ENCODE assay signal across 12 mouse cellular contexts in genomic region chr15:79471095-79471494, GRCm38 (mm10). TPM values are rescaled to one million over a fixed set of nuclear protein-coding genes. Genes with fewer than 3 reads are reported as not detected.
DNase-seq lines count a peak whose midpoint lies in the region; ATAC-seq and TF ChIP-seq lines count a peak whose summit lies in the region.
"Had no signal": no experiment of that assay in that cellular context is flagged by ENCODE, and none has a peak within 500 bp of the region (broad histone marks: within the 10 kb centered on the region; RNA-seq: fewer than 3 reads in every experiment).

No protein-coding gene starts in this region.

- WGBS in liver, embryonic 12.5 days (ENCODE audit: insufficient replicate concordance) = 53% methylated on average over 10 of the region's 10 CpGs
- WGBS in liver, postnatal 0 days (ENCODE audit: insufficient replicate concordance) = 48% methylated on average over 10 of the region's 10 CpGs
- 56% methylated on average over 10 of the region's 10 CpGs for WGBS in forebrain, embryonic 12.5 days
- 48% methylated on average over 10 of the region's 10 CpGs for WGBS in hindbrain, postnatal 0 days
- 54% methylated on average over 10 of the region's 10 CpGs for WGBS in midbrain, postnatal 0 days

- TF ChIP-seq EP300 in liver, postnatal 0 days (IDR thresholded peaks at IDR 0.05; ENCODE audit: low read depth) = no peak

- H3K4me1 ChIP-seq in liver, embryonic 12.5 days = 0 out of 2 replicates have a peak, but pooled peaks cover 5% of the 10 kb centered on the region
- H3K4me1 ChIP-seq in liver, postnatal 0 days (ENCODE audit: insufficient read depth) = no peaks in the 10 kb centered on the region
- H3K4me1 ChIP-seq in forebrain, embryonic 12.5 days = peaks cover 12% of the 10 kb centered on the region; the same call in 1 of the 2 replicates
- no peaks in the 10 kb centered on the region for H3K4me1 ChIP-seq in hindbrain, postnatal 0 days (ENCODE audit: insufficient read depth, low read length)
- H3K4me1 ChIP-seq in midbrain, postnatal 0 days (ENCODE audit: insufficient read depth, low read length) = no peaks in the 10 kb centered on the region
- H3K4me1 ChIP-seq: liver, embryonic 15.5 days had no signal

- no peak for ATAC-seq in liver, embryonic 12.5 days
- no peak for ATAC-seq in liver, postnatal 0 days
- no peak for ATAC-seq in forebrain, embryonic 12.5 days (ENCODE audit: low FRiP score)
- ATAC-seq in hindbrain, postnatal 0 days = no peak
- ATAC-seq in midbrain, postnatal 0 days (ENCODE audit: low FRiP score) = no peak

- H3K4me2 ChIP-seq in liver, embryonic 12.5 days = 0 out of 2 replicates have a peak overlapping the region, but pooled peaks have one; percentile 27
- H3K4me2 ChIP-seq in liver, postnatal 0 days (ENCODE audit: low read depth, low read length) = no peak overlapping the region
- H3K4me2 ChIP-seq in forebrain, embryonic 12.5 days = peak overlapping the region; percentile 36
- H3K4me2 ChIP-seq in hindbrain, postnatal 0 days (ENCODE audit: low read depth, low read length) = peak overlapping the region; percentile 24; the same call in 1 of the 2 replicates
- H3K4me2 ChIP-seq in midbrain, postnatal 0 days (ENCODE audit: low read depth, low read length, poor library complexity, severe bottlenecking) = peak overlapping the region; percentile 31
- H3K4me2 ChIP-seq: liver, embryonic 15.5 days had no signal

- no peak overlapping the region for H3K27ac ChIP-seq in liver, embryonic 12.5 days
- no peak overlapping the region for H3K27ac ChIP-seq in liver, postnatal 0 days (ENCODE audit: low read depth)
- H3K27ac ChIP-seq in forebrain, embryonic 12.5 days = no peak overlapping the region
- no peak overlapping the region for H3K27ac ChIP-seq in hindbrain, postnatal 0 days
- no peak overlapping the region for H3K27ac ChIP-seq in midbrain, postnatal 0 days (ENCODE audit: low read depth, low read length)
- no peak overlapping the region for H3K27ac ChIP-seq in layer of hippocampus, adult 2 months
- H3K27ac ChIP-seq: liver, embryonic 15.5 days had no signal

- H3K4me3 ChIP-seq in liver, embryonic 12.5 days = no peak overlapping the region
- H3K4me3 ChIP-seq in liver, postnatal 0 days (ENCODE audit: low read depth, low read length) = no peak overlapping the region
- H3K4me3 ChIP-seq in forebrain, embryonic 12.5 days (replicated peaks) = no peak overlapping the region
- H3K4me3 ChIP-seq in hindbrain, postnatal 0 days (ENCODE audit: low read length) = peak overlapping the region; percentile 1; the same call in 1 of the 2 replicates
- peak overlapping the region; percentile 22; the same call in 1 of the 2 replicates for H3K4me3 ChIP-seq in midbrain, postnatal 0 days (ENCODE audit: low read depth, low read length)
- H3K4me3 ChIP-seq in layer of hippocampus, adult 2 months = no peak overlapping the region
- H3K4me3 ChIP-seq: liver, embryonic 15.5 days had no signal

- H3K27me3 ChIP-seq in liver, embryonic 12.5 days (replicated peaks) = peaks cover 22% of the 10 kb centered on the region
- H3K27me3 ChIP-seq in liver, postnatal 0 days (ENCODE audit: insufficient read depth, low read length) = no peaks in the 10 kb centered on the region
- H3K27me3 ChIP-seq in forebrain, embryonic 12.5 days = peaks cover 8% of the 10 kb centered on the region; the same call in 1 of the 2 replicates
- no peaks in the 10 kb centered on the region for H3K27me3 ChIP-seq in hindbrain, postnatal 0 days (ENCODE audit: insufficient read depth, low read length)
- no peaks in the 10 kb centered on the region for H3K27me3 ChIP-seq in midbrain, postnatal 0 days (ENCODE audit: insufficient read depth, low read length)

- no peaks in the 10 kb centered on the region for H3K36me3 ChIP-seq in liver, embryonic 12.5 days
- no peaks in the 10 kb centered on the region for H3K36me3 ChIP-seq in liver, postnatal 0 days (replicated peaks; ENCODE audit: insufficient read depth, low read length)
- H3K36me3 ChIP-seq in forebrain, embryonic 12.5 days (replicated peaks) = no peaks in the 10 kb centered on the region
- H3K36me3 ChIP-seq in hindbrain, postnatal 0 days (ENCODE audit: insufficient read depth, low read length) = no peaks in the 10 kb centered on the region
- H3K36me3 ChIP-seq in midbrain, postnatal 0 days (ENCODE audit: insufficient read depth, low read length) = no peaks in the 10 kb centered on the region
- H3K36me3 ChIP-seq: liver, embryonic 15.5 days had no signal

- DNase-seq in liver, postnatal 0 days = no peak
- no peak for DNase-seq in hindbrain, postnatal 0 days (ENCODE audit: low spot score)
- no peak for DNase-seq in midbrain, postnatal 0 days (ENCODE audit: low spot score)
- no peak for DNase-seq in layer of hippocampus, adult 2 months (ENCODE audit: low spot score in 2 of 2)
- DNase-seq in urinary bladder, postnatal 36 days (ENCODE audit: low spot score in 2 of 2) = no peak
- DNase-seq in gastrocnemius, postnatal 36 days = no peak
- DNase-seq: gastrocnemius, postnatal 14 days had no signal

- H3K9ac ChIP-seq in liver, embryonic 12.5 days = no peak overlapping the region
- H3K9ac ChIP-seq in liver, postnatal 0 days (replicated peaks) = no peak overlapping the region
- no peak overlapping the region for H3K9ac ChIP-seq in forebrain, embryonic 12.5 days
- H3K9ac ChIP-seq in hindbrain, postnatal 0 days (replicated peaks; ENCODE audit: low read length) = no peak overlapping the region
- H3K9ac ChIP-seq in midbrain, postnatal 0 days (replicated peaks; ENCODE audit: low read length, poor library complexity, severe bottlenecking) = no peak overlapping the region
- H3K9ac ChIP-seq: liver, embryonic 15.5 days had no signal

- intact Hi-C loops in gastrocnemius, postnatal 36 days (cut with DNase I) = no loop called here

- TF ChIP-seq CTCF in liver, postnatal 0 days (IDR thresholded peaks at IDR 0.05; ENCODE audit: low read depth) = no peak
- no peak for TF ChIP-seq CTCF in hindbrain, postnatal 0 days (IDR thresholded peaks at IDR 0.05; ENCODE audit: low read depth)
- no peak for TF ChIP-seq CTCF in midbrain, postnatal 0 days (IDR thresholded peaks at IDR 0.05)
- no peak for TF ChIP-seq CTCF in layer of hippocampus, adult 2 months (conservative IDR thresholded peaks at IDR 0.05)

- 0 out of 2 replicates have a peak, but pooled peaks cover 3% of the 10 kb centered on the region for H3K9me3 ChIP-seq in liver, embryonic 12.5 days (replicated peaks)
- H3K9me3 ChIP-seq in liver, postnatal 0 days (ENCODE audit: low read length) = no peaks in the 10 kb centered on the region
- 0 out of 2 replicates have a peak, but pooled peaks cover 2% of the 10 kb centered on the region for H3K9me3 ChIP-seq in forebrain, embryonic 12.5 days
- H3K9me3 ChIP-seq in hindbrain, postnatal 0 days (ENCODE audit: low read length) = no peaks in the 10 kb centered on the region
- no peaks in the 10 kb centered on the region for H3K9me3 ChIP-seq in midbrain, postnatal 0 days (ENCODE audit: low read length)
- H3K9me3 ChIP-seq: liver, embryonic 15.5 days had no signal

RNA-seq across cellular contexts. Expression of gene Csnk1e, which starts 15.7 kb away (rescaled TPM):
- 24.1 and 24.7 TPM in 2 replicates for polyA plus RNA-seq in liver, embryonic 12.5 days (2016; fragmentation: Nextera tagmentation; extraction: Ambion mirVana)
- polyA plus RNA-seq in liver, postnatal 0 days (2015; fragmentation: Nextera tagmentation; extraction: Ambion mirVana) = 7.5 and 8.9 TPM in 2 replicates
- polyA plus RNA-seq in forebrain, embryonic 12.5 days (2016; fragmentation: Nextera tagmentation; extraction: Ambion mirVana) = 245 and 267 TPM in 2 replicates
- total RNA-seq in hindbrain, postnatal 0 days (2014; rRNA removed) = 323 and 374 TPM in 2 replicates
- 158 and 178 TPM in 2 replicates for polyA plus RNA-seq in hindbrain, postnatal 0 days (2015; fragmentation: Nextera tagmentation; extraction: Ambion mirVana)
- total RNA-seq in midbrain, postnatal 0 days (2014; rRNA removed) = 378 and 384 TPM in 2 replicates
- polyA plus RNA-seq in midbrain, postnatal 0 days (2015; fragmentation: Nextera tagmentation; extraction: Ambion mirVana) = 153 and 195 TPM in 2 replicates
- total RNA-seq in layer of hippocampus, adult 2 months (2021) = 100 to 1,000 TPM; 104 to 108 TPM
- 10 to 100 TPM; 46.7 to 50.7 TPM for total RNA-seq in gastrocnemius, postnatal 36 days (2021)

RNA-seq across cellular contexts. Expression of gene Kcnj4, which starts 33.9 kb away (rescaled TPM):
- not detected in 2 replicates for polyA plus RNA-seq in liver, embryonic 12.5 days (2016; fragmentation: Nextera tagmentation; extraction: Ambion mirVana)
- not detected in 2 replicates for polyA plus RNA-seq in liver, postnatal 0 days (2015; fragmentation: Nextera tagmentation; extraction: Ambion mirVana)
- polyA plus RNA-seq in forebrain, embryonic 12.5 days (2016; fragmentation: Nextera tagmentation; extraction: Ambion mirVana) = not detected in 2 replicates
- 0.50 and 0.94 TPM in 2 replicates for total RNA-seq in hindbrain, postnatal 0 days (2014; rRNA removed)
- not detected in 2 replicates for polyA plus RNA-seq in hindbrain, postnatal 0 days (2015; fragmentation: Nextera tagmentation; extraction: Ambion mirVana)
- 1.7 and 2.2 TPM in 2 replicates for total RNA-seq in midbrain, postnatal 0 days (2014; rRNA removed)
- 0.11 and 0.15 TPM in 2 replicates for polyA plus RNA-seq in midbrain, postnatal 0 days (2015; fragmentation: Nextera tagmentation; extraction: Ambion mirVana)
- 10 to 100 TPM; 85.5 to 88.6 TPM for total RNA-seq in layer of hippocampus, adult 2 months (2021)
- not detected for total RNA-seq in gastrocnemius, postnatal 36 days (2021)
- total RNA-seq: common myeloid progenitor, adult 5-6 weeks had no signal
- polyA plus RNA-seq: liver, embryonic 15.5 days; neural tube, embryonic 11.5 days had no signal

RNA-seq across cellular contexts. Expression of gene Kdelr3, which starts 45.1 kb away (rescaled TPM):
- polyA plus RNA-seq in liver, embryonic 12.5 days (2016; fragmentation: Nextera tagmentation; extraction: Ambion mirVana) = 8.4 and 10.7 TPM in 2 replicates
- polyA plus RNA-seq in liver, postnatal 0 days (2015; fragmentation: Nextera tagmentation; extraction: Ambion mirVana) = 3.4 and 3.5 TPM in 2 replicates
- polyA plus RNA-seq in forebrain, embryonic 12.5 days (2016; fragmentation: Nextera tagmentation; extraction: Ambion mirVana) = 12.8 and 15.3 TPM in 2 replicates
- 6.4 and 9.6 TPM in 2 replicates for total RNA-seq in hindbrain, postnatal 0 days (2014; rRNA removed)
- polyA plus RNA-seq in hindbrain, postnatal 0 days (2015; fragmentation: Nextera tagmentation; extraction: Ambion mirVana) = 8.1 and 9.5 TPM in 2 replicates
- total RNA-seq in midbrain, postnatal 0 days (2014; rRNA removed) = 6.0 and 7.3 TPM in 2 replicates
- polyA plus RNA-seq in midbrain, postnatal 0 days (2015; fragmentation: Nextera tagmentation; extraction: Ambion mirVana) = 5.8 and 7.7 TPM in 2 replicates
- total RNA-seq in layer of hippocampus, adult 2 months (2021) = under 1 TPM in 1 of 2 experiments, not detected in 1; 0.51 TPM
- 1 to 10 TPM; 4.0 to 4.3 TPM for total RNA-seq in gastrocnemius, postnatal 36 days (2021)
- total RNA-seq: common myeloid progenitor, adult 5-6 weeks had no signal

Comparison
In these comparisons a context has a peak if more than half of its experiments do, and no peak if none do; other contexts are left out.
1. H3K4me3 ChIP-seq: peak in hindbrain, postnatal 0 days (single experiment) and midbrain, postnatal 0 days (single experiment); none in liver, embryonic 12.5 days (single experiment), liver, postnatal 0 days (single experiment), forebrain, embryonic 12.5 days (single experiment) and layer of hippocampus, adult 2 months (single experiment).